Mouse (Mus musculus) kidney, embryonic 16.5 days (tissue): Measurements from ENCODE around the gene Ano10. TPM values are rescaled to one million over a fixed set of nuclear protein-coding genes. Genes with fewer than 3 reads are reported as not detected.

Experiments used
- ATAC-seq: fragments of 200-750 bp; cut with Nextera tagmentation; 2 replicates; pipeline ENCODE4 v1.8.0; 2017; ENCODE audit warnings: moderate TSS enrichment; ENCODE audit not compliant: low FRiP score, low TSS enrichment
- H3K27ac ChIP-seq: fragments of 300-500 bp; sonication (generic); 2 replicates; pipeline ENCODE4 v1.5.1; 2014; ENCODE audit warnings: low read length
- H3K27me3 ChIP-seq: fragments of 300-500 bp; sonication (generic); 2 replicates; pipeline ENCODE4 v1.6.1; 2014; ENCODE audit warnings: low read length, control low read depth, mixed read lengths; ENCODE audit not compliant: insufficient read depth
- H3K36me3 ChIP-seq: fragments of 300-500 bp; sonication (generic); 2 replicates; pipeline ENCODE4 v1.6.1; 2014; ENCODE audit warnings: low read length, control low read depth, mixed read lengths; ENCODE audit not compliant: insufficient read depth
- H3K4me1 ChIP-seq: fragments of 300-500 bp; sonication (generic); 2 replicates; pipeline ENCODE4 v1.6.1; 2014; ENCODE audit warnings: low read length, control low read depth, mixed read lengths; ENCODE audit not compliant: insufficient read depth
- H3K4me2 ChIP-seq: fragments of 300-500 bp; sonication (generic); replicated peaks from 2 replicates; pipeline ENCODE4 v1.6.1; 2014; ENCODE audit warnings: low read depth, low read length
- H3K4me3 ChIP-seq: fragments of 300-500 bp; sonication (generic); 2 replicates; pipeline ENCODE4 v1.5.1; 2014; ENCODE audit warnings: mild to moderate bottlenecking, low read length
- H3K9ac ChIP-seq: fragments of 300-500 bp; sonication (generic); replicated peaks from 2 replicates; pipeline ENCODE4 v1.6.1; 2014; ENCODE audit warnings: low read length
- H3K9me3 ChIP-seq: fragments of 300-500 bp; sonication (generic); 2 replicates; pipeline ENCODE4 v1.6.1; 2016; ENCODE audit warnings: low read length, control low read depth
- WGBS: fragments of 180-500 bp; shearing (Covaris S2); extraction: QIAGEN DNeasy Blood & Tissue Kit; methylation state at CpG from one replicate; pipeline ENCODE4 v1.1.7; 2014; 5-methylcytosine and 5-hydroxymethylcytosine counted together
- polyA plus RNA-seq: library from polyadenylated mRNA; unstranded; fragments of >200 nt; fragmentation: Nextera tagmentation; extraction: Ambion mirVana; gene quantifications from 2 replicates; pipeline ENCODE4 v1.2.1, GENCODE M21; 2015

The Ano10 gene
- polyA plus RNA-seq, 1 experiment from 2014 or later, result 39.6 TPM

- Histone ChIP-seq H3K4me1 (no peaks in the 10 kb centered on the region), H3K9me3 (no peaks in the 10 kb centered on the region), H3K27ac (no peak overlapping the region), H3K4me3 (no peak overlapping the region), H3K27me3 (no peaks in the 10 kb centered on the region), H3K36me3 (no peaks in the 10 kb centered on the region), H3K9ac (no peak overlapping the region), H3K4me2 (no peak overlapping the region)
- 61% methylated on average over 10 of the region's 10 CpGs for WGBS
- no peak for ATAC-seq
Measured at GRCm38 (mm10) chr9:122241812-122242400, 52.3 kb downstream of the Ano10 start.

- 78% methylated on average over 8 of the region's 8 CpGs for WGBS
- no peaks in the 10 kb centered on the region for H3K27me3 ChIP-seq
Measured at GRCm38 (mm10) chr9:122240629-122241199, 53.5 kb downstream of the Ano10 start.

DNA sequence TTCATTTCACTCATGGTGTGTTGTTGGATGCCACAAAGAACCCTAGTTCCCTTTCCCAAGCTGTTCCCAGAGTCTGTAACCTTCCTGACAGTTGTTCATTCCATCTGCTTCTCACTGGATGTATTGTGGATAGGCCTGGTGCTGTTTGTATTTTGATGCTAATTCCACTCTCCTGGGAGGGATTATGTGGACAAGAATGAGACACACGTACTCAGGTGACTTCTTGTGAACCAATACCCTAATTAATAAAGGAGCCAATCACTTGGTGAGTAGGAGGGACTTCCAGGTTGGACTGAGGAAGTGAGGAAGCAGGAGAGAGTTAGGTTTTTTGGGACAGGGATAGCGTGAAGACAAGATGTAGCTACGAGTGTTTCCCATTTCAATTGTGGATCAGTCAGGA is 59.5 kb downstream of the Ano10 start:
- Histone ChIP-seq H3K4me3 (no peak overlapping the region), H3K36me3 (no peaks in the 10 kb centered on the region; the same call in 1 of the 2 replicates), H3K9ac (no peak overlapping the region), H3K27ac (no peak overlapping the region), H3K4me2 (no peak overlapping the region), H3K4me1 (no peaks in the 10 kb centered on the region), H3K27me3 (no peaks in the 10 kb centered on the region), H3K9me3 (no peaks in the 10 kb centered on the region)
- WGBS, result 74% methylated on average over 3 of the region's 3 CpGs
- no peak for ATAC-seq

More at GRCm38 (mm10) chr9:122240629-122241199, 53.5 kb downstream of the Ano10 start:
- Histone ChIP-seq H3K4me2 (no peak overlapping the region), H3K27ac (no peak overlapping the region), H3K9ac (no peak overlapping the region), H3K36me3 (no peaks in the 10 kb centered on the region), H3K9me3 (no peaks in the 10 kb centered on the region), H3K4me3 (no peak overlapping the region), H3K4me1 (no peaks in the 10 kb centered on the region)
- no peak for ATAC-seq

DNA sequence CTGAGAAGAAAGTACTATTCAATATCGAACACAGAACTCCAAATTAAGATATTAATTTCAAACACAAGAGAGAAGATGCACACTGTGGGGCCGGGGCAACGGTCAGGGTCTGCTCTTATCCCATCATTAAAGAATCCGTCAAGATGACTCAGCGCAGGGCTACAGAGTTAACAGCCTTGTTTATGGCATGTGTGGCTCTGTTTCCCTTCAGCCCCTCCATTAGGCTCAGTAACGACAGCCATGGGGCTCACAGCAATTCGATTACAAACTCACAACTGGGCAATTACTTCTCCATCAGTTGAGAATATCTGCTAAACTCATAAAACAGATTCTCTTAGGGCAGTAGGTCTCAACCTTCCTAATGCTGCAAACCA is 60.3 kb downstream of the Ano10 start:
- no peaks in the 10 kb centered on the region; the same call in 1 of the 2 replicates for H3K36me3 ChIP-seq
- no peak for ATAC-seq
- no peak overlapping the region for H3K9ac ChIP-seq
- no peak overlapping the region for H3K27ac ChIP-seq
- H3K9me3 ChIP-seq, result no peaks in the 10 kb centered on the region
- no peaks in the 10 kb centered on the region for H3K27me3 ChIP-seq
- H3K4me2 ChIP-seq, result no peak overlapping the region
- no peak overlapping the region for H3K4me3 ChIP-seq
- no peaks in the 10 kb centered on the region for H3K4me1 ChIP-seq
- 43% methylated on average over 7 of the region's 7 CpGs for WGBS

- no peaks in the 10 kb centered on the region for H3K4me1 ChIP-seq
- 88% methylated on average over 8 of the region's 8 CpGs for WGBS
Measured at GRCm38 (mm10) chr9:122233316-122233971, 60.8 kb downstream of the Ano10 start.

DNA sequence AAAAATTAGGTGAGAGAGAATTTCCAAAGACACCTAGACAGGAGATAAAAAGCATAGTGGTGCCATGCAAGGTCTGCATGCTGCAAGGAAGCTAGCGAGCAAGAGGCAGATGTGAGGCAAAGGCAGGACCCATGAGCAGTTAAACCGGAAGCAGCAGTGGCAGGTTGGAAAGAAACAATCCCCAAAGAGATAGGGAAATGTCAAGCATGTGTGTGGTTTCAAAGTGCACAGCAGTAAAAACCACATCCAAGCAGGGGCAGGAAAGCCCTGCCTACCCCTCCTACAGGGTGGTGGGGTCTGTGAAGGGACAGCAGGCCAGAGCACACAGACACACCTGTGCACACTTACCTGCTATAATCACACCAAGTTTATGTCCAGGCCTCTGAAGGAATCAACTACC is 61.3 kb downstream of the Ano10 start:
- no peak overlapping the region for H3K4me3 ChIP-seq
- no peak overlapping the region for H3K9ac ChIP-seq
- H3K4me1 ChIP-seq, result no peaks in the 10 kb centered on the region
- H3K36me3 ChIP-seq, result no peaks in the 10 kb centered on the region; the same call in 1 of the 2 replicates
- no peak overlapping the region for H3K27ac ChIP-seq
- WGBS, result 86% methylated on average over 2 of the region's 2 CpGs
- no peaks in the 10 kb centered on the region for H3K9me3 ChIP-seq
- no peaks in the 10 kb centered on the region for H3K27me3 ChIP-seq
- ATAC-seq, result no peak
- H3K4me2 ChIP-seq, result no peak overlapping the region

More at GRCm38 (mm10) chr9:122233316-122233971, 60.8 kb downstream of the Ano10 start:
- Histone ChIP-seq H3K9ac (no peak overlapping the region), H3K27ac (no peak overlapping the region), H3K9me3 (no peaks in the 10 kb centered on the region), H3K4me3 (no peak overlapping the region), H3K4me2 (no peak overlapping the region), H3K27me3 (no peaks in the 10 kb centered on the region), H3K36me3 (no peaks in the 10 kb centered on the region; the same call in 1 of the 2 replicates)
- ATAC-seq, result no peak

GRCm38 (mm10) chr9:122230701-122231100 is 63.5 kb downstream of the Ano10 start:
- WGBS, result 72% methylated on average over 4 of the region's 4 CpGs
- Histone ChIP-seq H3K9ac (no peak overlapping the region), H3K27me3 (no peaks in the 10 kb centered on the region), H3K4me2 (no peak overlapping the region), H3K4me3 (no peak overlapping the region), H3K36me3 (no peaks in the 10 kb centered on the region; the same call in 1 of the 2 replicates), H3K9me3 (no peaks in the 10 kb centered on the region), H3K27ac (no peak overlapping the region), H3K4me1 (no peaks in the 10 kb centered on the region)
- no peak for ATAC-seq

DNA sequence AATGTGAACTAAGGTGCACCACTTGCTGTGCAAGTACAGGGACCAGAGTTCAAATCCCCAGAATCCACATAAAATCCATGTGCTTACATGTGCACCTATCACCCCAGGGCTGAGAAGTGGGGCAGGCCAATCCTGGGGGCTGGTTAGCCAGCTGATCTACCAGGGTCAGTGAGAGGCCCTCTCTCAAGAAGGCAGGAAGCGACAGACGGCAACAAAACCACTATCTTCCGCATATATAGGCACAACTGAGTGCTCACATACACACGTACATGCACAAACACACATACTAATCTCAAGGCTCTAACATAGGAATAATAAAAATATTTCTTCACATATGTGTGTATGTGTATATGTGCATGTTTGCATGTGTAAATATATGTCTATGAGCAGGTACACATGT is 67.8 kb downstream of the Ano10 start:
- Histone ChIP-seq H3K9me3 (no peaks in the 10 kb centered on the region), H3K4me3 (no peak overlapping the region), H3K27me3 (no peaks in the 10 kb centered on the region), H3K4me1 (no peaks in the 10 kb centered on the region), H3K36me3 (no peaks in the 10 kb centered on the region), H3K27ac (no peak overlapping the region), H3K9ac (no peak overlapping the region), H3K4me2 (no peak overlapping the region)
- WGBS, result 91% methylated on average over 4 of the region's 4 CpGs
- no peak for ATAC-seq

DNA sequence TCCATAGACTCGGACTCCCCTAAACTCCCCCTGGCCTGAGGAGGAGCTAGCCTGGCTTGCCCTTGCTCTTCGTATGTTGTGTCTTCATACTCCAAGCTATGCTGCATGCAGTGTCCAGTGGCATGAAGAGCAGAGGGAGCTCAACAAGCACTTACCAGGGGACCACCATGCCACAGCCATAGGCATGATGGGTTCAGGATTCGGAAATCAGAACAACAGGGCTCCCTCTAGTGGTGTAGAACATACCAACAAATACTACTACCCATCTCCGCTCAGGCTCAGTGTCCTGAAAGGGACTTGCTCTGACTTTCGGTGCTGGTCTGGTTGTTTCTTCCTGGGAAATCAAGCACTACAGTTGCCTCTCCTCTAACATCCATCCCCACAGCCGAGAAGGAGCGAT is 68.9 kb downstream of the Ano10 start:
- H3K4me1 ChIP-seq, result no peaks in the 10 kb centered on the region
- no peaks in the 10 kb centered on the region for H3K36me3 ChIP-seq
- no peak overlapping the region for H3K9ac ChIP-seq
- H3K4me3 ChIP-seq, result no peak overlapping the region
- ATAC-seq, result peak; percentile 74
- no peaks in the 10 kb centered on the region for H3K27me3 ChIP-seq
- H3K9me3 ChIP-seq, result no peaks in the 10 kb centered on the region
- H3K27ac ChIP-seq, result no peak overlapping the region
- 43% methylated on average over 7 of the region's 7 CpGs for WGBS
- H3K4me2 ChIP-seq, result no peak overlapping the region

- Histone ChIP-seq H3K27ac (no peak overlapping the region), H3K4me1 (no peaks in the 10 kb centered on the region), H3K9me3 (no peaks in the 10 kb centered on the region), H3K27me3 (no peaks in the 10 kb centered on the region), H3K4me3 (no peak overlapping the region), H3K4me2 (no peak overlapping the region), H3K9ac (no peak overlapping the region), H3K36me3 (no peaks in the 10 kb centered on the region)
- WGBS, result 42% methylated on average over 8 of the region's 8 CpGs
- no peak for ATAC-seq
Measured at GRCm38 (mm10) chr9:122223005-122223404, 71.2 kb downstream of the Ano10 start.
